Mouse (Mus musculus) neural tube, embryonic 13.5 days (tissue): Measurements from ENCODE around the gene Taar3. TPM values are rescaled to one million over a fixed set of nuclear protein-coding genes. Genes with fewer than 3 reads are reported as not detected.

Source experiments
- ATAC-seq: fragments of 200-750 bp; cut with Nextera tagmentation; 2 replicates; pipeline ENCODE4 v1.8.0; 2017; ENCODE audit warnings: low read depth, mild to moderate bottlenecking, moderate TSS enrichment, moderate library complexity
- H3K27ac ChIP-seq: fragments of 300-500 bp; sonication (generic); replicated peaks from 2 replicates; pipeline ENCODE4 v1.5.1; 2015; ENCODE audit warnings: moderate library complexity, mild to moderate bottlenecking, inconsistent platforms
- H3K27me3 ChIP-seq: fragments of 300-500 bp; sonication (generic); 2 replicates; pipeline ENCODE4 v1.6.1; 2015; ENCODE audit warnings: mild to moderate bottlenecking, inconsistent platforms
- H3K36me3 ChIP-seq: fragments of 300-500 bp; sonication (generic); 2 replicates; pipeline ENCODE4 v1.6.1; 2015; ENCODE audit warnings: mild to moderate bottlenecking, inconsistent platforms
- H3K4me1 ChIP-seq: fragments of 300-500 bp; sonication (generic); replicated peaks from 2 replicates; pipeline ENCODE4 v1.6.1; 2015; ENCODE audit warnings: inconsistent platforms
- H3K4me2 ChIP-seq: fragments of 300-500 bp; sonication (generic); 2 replicates; pipeline ENCODE4 v1.6.1; 2015; ENCODE audit warnings: inconsistent platforms, mild to moderate bottlenecking, moderate library complexity
- H3K4me3 ChIP-seq: fragments of 300-500 bp; sonication (generic); 2 replicates; pipeline ENCODE4 v1.5.1; 2015; ENCODE audit warnings: mild to moderate bottlenecking, inconsistent platforms
- H3K9ac ChIP-seq: fragments of 300-500 bp; sonication (generic); 2 replicates; pipeline ENCODE4 v1.6.1; 2015; ENCODE audit warnings: moderate library complexity, mild to moderate bottlenecking, inconsistent platforms
- H3K9me3 ChIP-seq: fragments of 300-500 bp; sonication (generic); 2 replicates; pipeline ENCODE4 v1.6.1; 2016; ENCODE audit warnings: inconsistent platforms
- WGBS: fragments of 180-500 bp; shearing (Covaris S2); methylation state at CpG from one replicate; pipeline ENCODE4 v1.1.7; 2015; 5-methylcytosine and 5-hydroxymethylcytosine counted together
- polyA plus RNA-seq: library from polyadenylated mRNA; unstranded; fragments of >200 nt; fragmentation: Nextera tagmentation; extraction: Ambion mirVana; gene quantifications from 2 replicates; pipeline ENCODE4 v1.2.1, GENCODE M21; 2015

The Taar3 gene
- polyA plus RNA-seq = not detected in 2 replicates

GRCm38 (mm10) chr10:23949508-23950005 is at the start of gene Taar3:
Gene Taar3 (plus strand): TSS chr10:23949558.
- H3K4me3 ChIP-seq = no peak within 1 kb of the TSS
- H3K27ac ChIP-seq = no peak within 1 kb of the TSS
- H3K4me2 ChIP-seq = no peak within 1 kb of the TSS
- H3K4me1 ChIP-seq = no peaks in the 10 kb centered on the region
- 89% methylated on average over 16 of the region's 16 CpGs for WGBS
- H3K27me3 ChIP-seq = no peaks in the 10 kb centered on the region
- no peak within 1 kb of the TSS for H3K9ac ChIP-seq
- H3K9me3 ChIP-seq = no peaks in the 10 kb centered on the region
- no peak for ATAC-seq
- H3K36me3 ChIP-seq = no peaks in the 10 kb centered on the region

GRCm38 (mm10) chr10:23901119-23901518 is 48.2 kb upstream of the Taar3 start:
- Histone ChIP-seq H3K36me3 (no peaks in the 10 kb centered on the region), H3K27me3 (no peaks in the 10 kb centered on the region), H3K4me3 (no peak overlapping the region), H3K4me2 (no peak overlapping the region), H3K27ac (no peak overlapping the region), H3K9me3 (no peaks in the 10 kb centered on the region), H3K9ac (no peak overlapping the region), H3K4me1 (no peaks in the 10 kb centered on the region)
- no peak for ATAC-seq
- WGBS = 48% methylated on average over 3 of the region's 3 CpGs

- H3K9me3 ChIP-seq = no peaks in the 10 kb centered on the region
- no peak overlapping the region for H3K4me3 ChIP-seq
- H3K9ac ChIP-seq = no peak overlapping the region
- no peaks in the 10 kb centered on the region for H3K36me3 ChIP-seq
- H3K27me3 ChIP-seq = no peaks in the 10 kb centered on the region
- WGBS = 88% methylated on average over 1 of the region's 1 CpGs
- no peaks in the 10 kb centered on the region for H3K4me1 ChIP-seq
- H3K4me2 ChIP-seq = no peak overlapping the region
- no peak for ATAC-seq
- no peak overlapping the region for H3K27ac ChIP-seq
These were observed 43.7 kb upstream of the Taar3 start for GRCm38 (mm10) chr10:23905661-23906060.

- Histone ChIP-seq H3K27me3 (no peaks in the 10 kb centered on the region), H3K4me3 (no peak within 1 kb of the TSS), H3K27ac (no peak within 1 kb of the TSS), H3K9ac (no peak within 1 kb of the TSS), H3K4me2 (no peak within 1 kb of the TSS), H3K4me1 (no peaks in the 10 kb centered on the region), H3K9me3 (no peaks in the 10 kb centered on the region), H3K36me3 (no peaks in the 10 kb centered on the region)
- ATAC-seq = no peak
- 89% methylated on average over 4 of the region's 4 CpGs for WGBS
These were observed 29.3 kb upstream of the Taar3 start, which contains the start of gene Taar1 for GRCm38 (mm10) chr10:23920056-23920455. Gene Taar1 (plus strand): TSS chr10:23920356.

GRCm38 (mm10) chr10:23922468-23922867 is 26.9 kb upstream of the Taar3 start:
- no peak for ATAC-seq
- H3K4me3 ChIP-seq = no peak overlapping the region
- H3K27ac ChIP-seq = no peak overlapping the region
- H3K9ac ChIP-seq = no peak overlapping the region
- no peaks in the 10 kb centered on the region for H3K9me3 ChIP-seq
- H3K4me1 ChIP-seq = no peaks in the 10 kb centered on the region
- H3K27me3 ChIP-seq = no peaks in the 10 kb centered on the region
- no peaks in the 10 kb centered on the region for H3K36me3 ChIP-seq
- no peak overlapping the region for H3K4me2 ChIP-seq
- WGBS = 77% methylated on average over 3 of the region's 3 CpGs

- WGBS = 76% methylated on average over 2 of the region's 2 CpGs
- no peak for ATAC-seq
These were observed 25.4 kb upstream of the Taar3 start for GRCm38 (mm10) chr10:23923941-23924340.

GRCm38 (mm10) chr10:23937613-23938012 is 11.7 kb upstream of the Taar3 start:
- Histone ChIP-seq H3K4me3 (no peak overlapping the region), H3K27me3 (no peaks in the 10 kb centered on the region), H3K36me3 (no peaks in the 10 kb centered on the region), H3K4me1 (peaks cover 7% of the 10 kb centered on the region), H3K9me3 (no peaks in the 10 kb centered on the region), H3K4me2 (no peak overlapping the region), H3K27ac (no peak overlapping the region), H3K9ac (no peak overlapping the region)
- WGBS = 26% methylated on average over 4 of the region's 4 CpGs
- no peak for ATAC-seq

More at GRCm38 (mm10) chr10:23923941-23924340, 25.4 kb upstream of the Taar3 start:
- no peaks in the 10 kb centered on the region for H3K27me3 ChIP-seq
- H3K4me3 ChIP-seq = no peak overlapping the region
- no peaks in the 10 kb centered on the region for H3K36me3 ChIP-seq
- H3K4me2 ChIP-seq = no peak overlapping the region
- H3K4me1 ChIP-seq = no peaks in the 10 kb centered on the region
- H3K9me3 ChIP-seq = no peaks in the 10 kb centered on the region
- no peak overlapping the region for H3K9ac ChIP-seq
- H3K27ac ChIP-seq = no peak overlapping the region

GRCm38 (mm10) chr10:23938312-23938711 is 11.0 kb upstream of the Taar3 start, which contains the start of gene Taar2:
Gene Taar2 (plus strand): TSS chr10:23938572.
- Histone ChIP-seq H3K4me1 (peaks cover 7% of the 10 kb centered on the region), H3K27me3 (no peaks in the 10 kb centered on the region), H3K9ac (peak within 1 kb of the TSS; percentile 49; the same call in 1 of the 2 replicates), H3K36me3 (no peaks in the 10 kb centered on the region), H3K9me3 (no peaks in the 10 kb centered on the region), H3K4me2 (peak within 1 kb of the TSS; percentile 41), H3K27ac (no peak within 1 kb of the TSS), H3K4me3 (no peak within 1 kb of the TSS)
- no peak for ATAC-seq
- WGBS = 21% methylated on average over 6 of the region's 6 CpGs

- H3K9ac ChIP-seq = no peak overlapping the region
- no peak overlapping the region for H3K4me3 ChIP-seq
- 76% methylated on average over 5 of the region's 5 CpGs for WGBS
- ATAC-seq = no peak
- peaks cover 7% of the 10 kb centered on the region for H3K4me1 ChIP-seq
- H3K4me2 ChIP-seq = no peak overlapping the region
- no peaks in the 10 kb centered on the region for H3K36me3 ChIP-seq
- no peaks in the 10 kb centered on the region for H3K27me3 ChIP-seq
- no peaks in the 10 kb centered on the region for H3K9me3 ChIP-seq
- H3K27ac ChIP-seq = no peak overlapping the region
These were observed 6.9 kb upstream of the Taar3 start for GRCm38 (mm10) chr10:23942465-23942864.

GRCm38 (mm10) chr10:23948026-23948425 is 1.3 kb upstream of the Taar3 start:
- Histone ChIP-seq H3K27ac (no peak overlapping the region), H3K4me1 (no peaks in the 10 kb centered on the region), H3K9ac (no peak overlapping the region), H3K4me3 (no peak overlapping the region), H3K9me3 (no peaks in the 10 kb centered on the region), H3K4me2 (no peak overlapping the region), H3K27me3 (no peaks in the 10 kb centered on the region), H3K36me3 (no peaks in the 10 kb centered on the region)
- 75% methylated on average over 7 of the region's 7 CpGs for WGBS
- ATAC-seq = no peak

GRCm38 (mm10) chr10:23951714-23952113 is 2.4 kb downstream of the Taar3 start:
- Histone ChIP-seq H3K4me2 (no peak overlapping the region), H3K4me3 (no peak overlapping the region), H3K27ac (no peak overlapping the region), H3K36me3 (no peaks in the 10 kb centered on the region), H3K4me1 (no peaks in the 10 kb centered on the region), H3K27me3 (no peaks in the 10 kb centered on the region), H3K9ac (no peak overlapping the region), H3K9me3 (no peaks in the 10 kb centered on the region)
- 87% methylated on average over 6 of the region's 6 CpGs for WGBS
- no peak for ATAC-seq

- H3K9ac ChIP-seq = no peak overlapping the region
- no peaks in the 10 kb centered on the region for H3K27me3 ChIP-seq
- no peak overlapping the region for H3K4me2 ChIP-seq
- H3K4me3 ChIP-seq = no peak overlapping the region
- no peaks in the 10 kb centered on the region for H3K4me1 ChIP-seq
- no peak for ATAC-seq
- WGBS = 71% methylated on average over 3 of the region's 3 CpGs
- no peaks in the 10 kb centered on the region for H3K36me3 ChIP-seq
- no peak overlapping the region for H3K27ac ChIP-seq
- no peaks in the 10 kb centered on the region for H3K9me3 ChIP-seq
These were observed 9.7 kb downstream of the Taar3 start for GRCm38 (mm10) chr10:23959071-23959470.

GRCm38 (mm10) chr10:23960444-23960915 is 11.1 kb downstream of the Taar3 start, which contains the start of gene Taar4:
Gene Taar4 (plus strand): TSS chr10:23960494.
- Histone ChIP-seq H3K4me1 (no peaks in the 10 kb centered on the region), H3K9me3 (no peaks in the 10 kb centered on the region), H3K27ac (no peak within 1 kb of the TSS), H3K27me3 (no peaks in the 10 kb centered on the region), H3K4me3 (no peak within 1 kb of the TSS), H3K9ac (no peak within 1 kb of the TSS), H3K36me3 (no peaks in the 10 kb centered on the region), H3K4me2 (no peak within 1 kb of the TSS)
- ATAC-seq = no peak
- WGBS = 88% methylated on average over 13 of the region's 13 CpGs
